Mouse (Mus musculus) c-Kit-positive CD71-negative TER-119-negative erythroid progenitor cells, embryonic 14.5 days (primary cell): ENCODE data around the gene Myt1l.

Source experiments
- DNase-seq: peaks from one replicate; pipeline ENCODE4 v3.0.0-alpha.2; 2013; ENCODE audit warnings: low read depth

The Myt1l gene

DNA sequence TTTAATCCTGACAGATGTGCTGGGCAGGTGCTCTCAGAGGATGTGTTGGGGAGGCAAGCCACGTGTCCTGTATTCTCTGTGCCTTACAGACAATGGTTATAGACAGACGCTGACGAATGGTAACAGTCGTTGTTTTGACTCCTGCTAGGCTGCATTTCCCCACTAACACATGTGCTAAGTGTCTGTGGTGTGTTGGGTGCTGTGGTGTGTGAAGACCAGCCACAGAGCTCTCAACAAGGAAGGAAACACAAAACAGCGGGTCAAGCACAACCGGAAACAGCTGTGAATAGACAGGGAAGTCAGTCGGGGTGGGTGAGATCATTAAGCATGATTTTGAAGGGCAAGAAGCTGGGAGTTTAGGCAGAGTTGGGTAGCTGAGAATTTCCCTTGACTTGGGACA is 41.1 kb downstream of the Myt1l start:
- DNase-seq = no peak

DNA sequence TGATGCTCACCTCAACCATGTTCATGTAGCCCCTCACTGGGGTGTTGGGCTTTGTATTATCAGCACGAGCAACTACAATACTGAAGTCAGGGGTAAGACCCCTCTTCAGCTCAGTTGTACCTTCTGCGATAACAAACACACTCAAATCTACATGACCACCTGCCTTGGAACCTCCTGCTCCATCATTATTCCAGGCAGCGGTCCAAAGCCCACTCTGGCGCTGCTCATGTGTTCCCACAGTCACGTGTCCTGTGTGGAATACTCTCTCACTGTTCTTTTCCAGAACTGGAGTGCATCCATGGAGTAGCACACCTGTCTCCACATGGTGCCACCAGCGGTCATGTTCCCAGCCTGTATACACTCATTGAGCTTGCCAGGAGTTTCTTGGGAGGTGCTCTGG is 42.2 kb downstream of the Myt1l start:
- no peak for DNase-seq

DNA sequence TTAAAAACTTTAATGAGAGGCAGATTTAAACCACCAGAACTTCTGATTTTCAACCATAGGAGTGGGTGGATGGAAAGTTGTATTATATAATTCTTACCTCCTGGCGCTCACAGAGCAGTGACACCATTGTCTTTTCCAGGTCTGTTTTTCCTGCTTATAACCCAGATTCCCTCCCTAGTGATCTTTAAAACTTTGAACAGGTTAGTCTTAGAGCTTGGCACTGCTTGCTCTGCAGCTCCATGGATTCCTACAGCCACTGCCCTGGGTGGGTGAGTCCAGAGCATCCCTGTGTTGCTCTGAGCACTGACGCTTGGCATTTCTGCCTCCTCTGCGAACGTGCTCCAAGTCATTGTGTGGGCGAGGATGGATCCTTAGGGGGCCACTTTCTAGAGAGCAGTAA is 43.4 kb downstream of the Myt1l start:
- no peak for DNase-seq

DNA sequence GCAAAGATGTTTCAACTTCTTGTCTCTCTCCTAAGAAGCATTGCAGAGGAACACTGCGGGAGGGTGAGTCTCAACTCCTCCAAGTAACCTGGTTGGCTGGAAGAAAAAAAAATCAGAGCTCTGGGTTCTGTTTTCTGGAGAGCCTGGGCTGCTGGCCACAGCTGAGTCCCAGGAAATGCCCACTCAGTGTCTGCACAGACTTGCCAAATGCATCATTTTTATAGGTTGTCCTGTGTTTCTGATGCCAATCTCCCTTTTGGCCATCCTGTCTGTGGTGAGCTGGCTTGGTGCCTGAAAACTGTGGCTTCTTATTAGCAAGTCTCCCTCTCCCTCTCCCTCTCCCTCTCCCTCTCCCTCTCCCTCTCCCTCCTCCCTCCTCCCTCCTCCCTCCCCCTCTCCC is 65.6 kb downstream of the Myt1l start:
- no peak for DNase-seq

DNA sequence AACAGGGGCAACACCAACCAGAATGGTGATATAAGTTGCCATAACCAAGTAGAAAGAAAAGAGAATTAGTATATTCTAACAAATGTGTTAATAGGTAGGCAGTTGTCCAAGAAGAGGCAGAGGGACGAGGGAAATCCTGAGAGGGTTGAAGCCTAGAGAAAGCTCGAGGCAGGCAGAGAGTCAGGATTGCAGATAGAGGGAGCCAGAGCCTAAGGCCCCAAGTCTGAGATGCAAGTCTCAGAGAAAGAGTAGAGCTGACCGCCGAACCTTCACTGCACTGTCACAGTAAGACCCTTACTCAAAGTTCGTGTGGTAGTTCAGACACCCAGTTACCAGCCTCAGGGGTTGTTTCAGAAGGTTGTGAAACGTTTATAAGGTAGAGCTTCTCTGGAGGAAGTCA is 71.7 kb downstream of the Myt1l start:
- no peak for DNase-seq

DNA sequence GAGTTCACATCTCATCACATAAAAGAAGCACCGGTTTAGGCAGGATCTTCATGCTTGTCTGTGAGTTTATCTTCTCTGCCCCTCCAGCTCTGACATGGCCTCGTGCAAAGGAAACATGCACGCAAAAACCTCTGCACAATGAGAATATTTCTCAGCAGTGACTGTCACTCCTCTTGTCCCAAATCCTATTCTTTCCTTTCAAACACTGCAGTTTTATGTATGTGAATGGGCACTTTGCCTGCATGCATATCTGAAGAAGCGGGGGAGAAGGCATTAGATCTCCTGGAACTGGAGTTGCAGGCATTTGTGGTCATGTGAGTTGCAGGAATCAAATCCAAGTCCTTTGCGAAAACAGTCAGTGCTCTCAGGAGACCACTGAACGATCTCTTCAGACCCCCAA is 73.0 kb downstream of the Myt1l start:
- no peak for DNase-seq

DNA sequence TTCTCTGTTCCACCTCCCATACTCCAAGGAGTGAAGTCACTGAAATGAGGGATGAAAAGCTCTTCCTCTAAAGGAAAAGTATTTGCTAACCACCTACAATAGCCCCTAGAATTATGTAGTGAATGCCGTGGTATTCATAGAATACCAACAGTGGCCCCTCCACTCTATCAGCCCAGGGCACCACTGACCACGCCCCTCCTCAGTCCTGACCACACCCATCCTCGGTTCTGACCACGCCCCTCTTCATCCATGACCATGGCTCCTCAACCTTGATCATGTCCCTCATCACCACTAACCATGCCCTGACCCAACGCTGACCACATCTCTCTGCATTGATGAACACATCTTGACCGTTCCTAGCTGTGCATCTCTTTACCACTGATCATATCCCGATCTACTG is 76.5 kb downstream of the Myt1l start:
- no peak for DNase-seq

DNA sequence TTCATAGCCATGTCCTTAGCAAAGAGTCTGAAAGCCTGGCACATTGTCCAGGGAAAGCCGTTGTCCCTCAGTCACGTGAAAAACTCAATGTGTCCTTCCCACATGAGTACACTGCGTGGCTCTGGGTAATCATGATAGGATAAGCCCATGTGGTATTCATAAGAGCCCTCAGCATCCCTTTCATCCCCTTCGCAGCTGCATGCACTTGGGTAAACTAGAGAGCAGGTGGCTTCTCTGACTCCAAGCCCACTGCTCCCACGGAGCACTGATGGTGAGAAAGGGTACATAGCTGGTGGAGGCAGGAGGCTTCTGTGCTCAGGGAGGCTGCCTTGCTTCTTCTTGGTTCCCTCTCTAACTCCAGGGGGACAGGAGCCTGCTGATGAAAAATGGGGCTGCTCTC is 76.9 kb downstream of the Myt1l start:
- no peak for DNase-seq

DNA sequence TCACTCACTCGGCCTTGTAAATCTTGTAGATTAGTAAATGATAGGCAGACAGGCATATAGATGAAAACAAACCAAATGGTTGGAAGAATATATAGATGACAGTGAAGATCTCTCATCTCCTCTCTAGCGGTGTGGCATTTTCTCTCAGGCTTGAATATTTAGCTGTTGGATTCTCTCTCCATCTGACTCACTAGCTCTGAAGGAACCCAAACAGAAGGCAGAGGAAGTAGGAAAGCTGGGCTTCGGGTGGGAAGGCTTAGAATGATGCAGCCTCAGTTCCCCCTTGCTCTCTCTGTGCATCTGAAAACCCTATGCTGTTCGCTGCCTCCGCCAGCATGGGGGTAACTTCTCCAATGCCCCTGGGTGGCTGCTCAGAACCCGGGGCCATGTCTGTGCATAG is 78.0 kb downstream of the Myt1l start:
- DNase-seq = no peak

DNA sequence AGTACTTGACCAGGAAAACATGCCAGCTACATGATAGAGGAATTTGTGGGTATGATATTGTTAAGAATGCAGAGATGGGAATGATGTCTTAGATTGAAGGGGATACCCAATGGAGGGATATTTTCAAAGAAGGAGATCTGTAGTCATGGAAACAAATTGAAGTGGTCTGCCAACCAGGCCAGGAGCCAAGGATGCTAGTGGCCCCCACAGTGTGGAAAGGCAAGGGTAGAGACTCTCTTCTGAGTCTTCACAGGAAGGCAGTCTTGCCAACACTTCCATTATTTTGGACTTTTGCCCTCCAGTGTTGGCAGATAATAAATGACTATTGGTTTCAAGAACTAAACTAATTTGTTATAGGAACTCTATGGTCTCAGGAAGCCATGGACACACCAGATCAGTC is 89.6 kb downstream of the Myt1l start:
- DNase-seq = no peak

DNA sequence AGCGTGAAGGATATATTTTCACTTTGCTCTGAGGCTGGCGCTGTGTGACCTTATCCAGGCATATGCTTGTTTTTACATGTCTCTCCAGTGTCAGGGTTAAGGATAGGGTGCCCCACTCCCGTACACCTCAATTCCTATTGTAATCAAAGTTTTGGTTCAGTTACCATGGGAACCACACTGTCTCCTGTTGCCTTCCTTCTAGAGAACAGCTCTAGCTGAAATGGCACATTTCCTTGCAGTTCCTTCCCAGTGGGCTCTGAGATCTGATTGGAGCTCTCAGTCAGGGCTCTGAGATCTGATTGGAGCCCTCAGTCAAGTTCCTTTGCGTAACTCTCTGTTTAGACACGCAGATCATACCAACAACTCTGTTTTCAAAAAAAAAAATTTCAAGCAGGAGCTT is 93.3 kb downstream of the Myt1l start:
- no peak for DNase-seq

DNA sequence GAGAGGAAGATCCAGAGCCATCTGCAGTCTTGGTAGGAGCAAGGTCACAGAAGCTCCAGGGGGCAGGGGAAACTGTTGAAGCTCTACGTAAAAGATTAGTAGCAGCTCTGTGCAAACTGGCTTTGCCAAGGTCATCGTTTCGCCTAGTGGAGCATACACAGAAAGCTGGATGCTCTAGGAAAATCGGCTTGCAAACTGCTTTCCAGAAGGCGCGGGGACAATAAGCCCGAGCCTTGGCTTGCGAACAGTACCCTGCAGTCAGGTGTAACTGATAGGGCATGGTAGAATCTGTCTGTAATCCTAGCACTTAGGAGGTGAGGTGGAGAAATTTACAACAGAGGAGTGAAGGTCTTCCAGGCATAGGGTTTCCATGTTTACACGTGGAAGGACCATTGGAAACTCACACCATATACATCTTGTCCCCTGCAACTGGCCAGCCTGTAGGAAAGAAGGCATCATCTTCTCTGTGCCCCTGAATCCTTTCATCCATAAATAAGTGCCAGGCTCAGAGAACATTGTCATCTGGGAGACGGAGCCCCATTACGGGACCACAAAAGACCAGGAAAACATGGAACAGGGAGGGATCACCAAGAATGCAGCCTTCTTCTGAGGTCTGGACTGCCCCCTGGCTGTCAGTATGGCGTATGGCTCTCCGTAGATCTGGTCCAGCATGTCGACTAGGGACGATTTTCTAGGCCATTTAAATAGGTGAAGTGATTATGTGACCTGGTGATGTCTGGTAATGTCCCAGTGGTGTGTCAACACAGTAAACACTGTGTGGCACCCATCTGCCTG is 100.0 kb downstream of the Myt1l start:
- no peak for DNase-seq

DNA sequence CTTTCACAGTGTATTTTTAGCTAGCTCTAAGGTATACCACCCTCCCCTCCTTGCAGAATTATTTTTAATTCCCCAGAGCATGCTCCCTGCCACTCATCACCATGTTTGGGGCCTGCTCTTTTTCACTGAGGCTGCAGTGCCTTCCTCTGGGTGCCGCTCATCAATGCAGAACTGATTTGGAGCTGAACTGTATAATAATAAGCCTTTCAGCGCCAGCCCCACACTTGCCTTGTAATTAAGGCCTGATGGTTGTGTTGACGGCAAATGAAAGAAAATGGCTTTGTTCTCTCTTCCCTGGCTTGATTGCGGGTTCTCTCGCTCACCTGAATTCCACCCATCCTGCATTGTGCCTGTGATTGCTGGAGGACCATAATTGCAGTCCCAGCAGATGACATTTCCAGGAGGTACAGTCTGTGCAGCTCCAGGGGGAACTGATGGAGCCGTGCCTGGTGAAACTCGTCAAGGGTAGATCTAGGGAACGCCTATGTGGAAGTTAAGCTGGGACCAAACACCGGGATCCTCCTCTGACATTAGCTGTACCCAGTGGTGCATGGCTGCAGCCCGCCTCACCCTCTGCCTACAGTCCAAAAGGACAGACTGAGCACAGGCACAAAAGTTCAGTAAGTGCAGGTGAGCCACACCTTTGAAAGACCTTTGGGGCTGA is 101.8 kb downstream of the Myt1l start:
- no peak for DNase-seq

DNA sequence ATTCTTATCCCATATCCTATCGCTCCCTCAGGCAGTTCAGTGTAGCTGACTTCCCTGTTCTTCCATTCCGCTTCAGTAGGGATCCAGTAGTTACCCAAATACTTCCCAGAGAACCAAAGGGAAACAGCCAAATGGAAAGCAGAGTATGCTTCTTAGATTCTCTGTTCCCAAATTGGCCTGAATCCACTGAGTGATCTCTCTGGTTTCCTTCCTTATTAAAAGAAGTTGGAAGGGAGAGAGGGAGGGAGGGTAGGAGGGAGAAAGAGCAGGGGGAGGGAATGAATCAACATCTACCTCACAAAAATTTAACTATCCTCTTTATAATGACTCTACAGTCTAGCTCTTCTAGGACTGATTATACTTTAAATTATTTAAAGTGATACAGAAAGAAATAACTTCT is 106.3 kb downstream of the Myt1l start:
- DNase-seq = no peak

DNA sequence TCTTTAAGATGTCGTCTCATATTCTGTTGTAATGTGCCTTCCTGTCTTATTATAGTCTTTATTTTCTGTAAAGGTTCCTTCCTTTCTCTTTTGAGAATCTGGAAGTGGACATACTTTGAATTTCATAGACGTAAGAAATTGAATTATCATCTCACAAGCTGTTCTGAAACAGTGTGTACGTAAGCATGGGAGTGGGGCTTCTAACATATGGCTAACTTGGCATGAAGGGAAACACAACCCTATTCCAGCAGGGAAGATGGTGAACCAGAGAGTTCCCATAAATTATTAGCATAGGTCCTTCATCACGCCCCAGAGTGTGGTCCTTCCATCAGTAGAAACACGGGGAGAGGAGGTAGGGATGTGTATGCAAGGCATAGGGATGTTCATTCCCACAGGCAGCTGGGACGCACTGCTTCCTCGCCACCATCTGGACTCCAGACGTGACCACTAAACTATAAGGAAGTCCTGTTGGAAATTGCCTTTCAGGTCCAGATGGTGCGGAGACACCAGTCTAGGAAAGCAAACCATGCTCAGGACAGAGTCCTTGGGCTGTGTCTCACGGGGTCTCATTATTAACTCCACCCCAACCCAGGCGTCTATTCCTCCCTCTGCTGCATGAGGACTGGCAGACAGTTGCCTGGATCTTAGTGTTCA is 111.5 kb downstream of the Myt1l start:
- DNase-seq = no peak

DNA sequence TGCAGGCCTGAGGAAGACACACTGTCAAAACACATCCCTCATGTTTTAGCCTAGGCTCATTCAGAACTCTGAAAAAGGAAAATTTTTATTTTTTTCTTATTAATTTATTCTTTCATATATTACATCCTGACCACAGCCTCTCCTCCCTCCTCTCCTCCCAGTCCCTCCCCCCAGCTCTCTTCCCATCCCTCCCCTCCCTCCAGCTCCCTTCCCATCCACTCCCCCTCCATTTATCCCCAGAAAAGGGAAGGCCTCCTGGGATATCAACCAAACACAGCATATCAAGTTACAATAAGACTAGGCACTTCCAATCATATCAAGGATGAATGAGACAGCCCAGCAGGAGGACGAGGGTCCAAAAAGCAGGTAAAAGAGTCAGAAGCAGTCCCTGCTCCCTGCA is 112.0 kb downstream of the Myt1l start:
- DNase-seq = no peak

DNA sequence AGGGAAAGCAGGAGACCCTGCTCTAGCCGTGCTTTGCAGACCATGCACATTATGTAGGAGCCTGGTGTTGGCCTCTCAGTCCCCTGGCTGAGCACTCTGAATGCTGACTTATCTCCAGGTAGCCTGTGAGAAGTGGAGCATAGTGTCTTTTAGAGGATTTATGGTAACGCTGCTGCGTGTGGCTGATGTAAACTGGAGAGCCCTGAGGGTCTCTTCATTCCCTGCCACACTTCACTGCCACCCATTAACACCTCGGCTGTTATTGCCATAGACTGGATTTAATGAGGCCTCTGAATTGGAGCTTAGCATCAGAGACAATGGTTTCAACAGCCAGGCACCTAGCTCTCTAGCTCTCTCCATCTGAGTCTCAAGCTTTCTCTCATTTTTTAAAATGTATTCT is 114.7 kb downstream of the Myt1l start:
- DNase-seq = no peak

DNA sequence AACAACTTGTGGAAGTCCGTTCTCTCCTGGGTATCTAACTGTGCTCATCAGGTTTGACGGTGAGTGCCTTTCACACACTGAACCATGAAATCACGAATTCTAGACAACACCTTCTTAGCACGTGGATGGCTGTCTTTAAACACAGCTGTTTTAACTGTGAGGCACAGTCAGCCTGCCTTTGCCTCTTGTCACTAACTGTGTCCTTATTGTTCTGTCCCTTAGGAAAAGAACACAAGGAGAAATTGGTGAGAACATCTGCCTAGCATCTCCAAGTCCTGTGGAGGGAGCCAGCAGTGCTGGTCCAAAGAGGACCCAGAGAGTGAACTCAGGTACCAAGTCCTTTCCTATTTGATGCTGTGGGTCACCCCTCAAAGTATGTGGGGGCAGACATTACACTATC is 115.9 kb downstream of the Myt1l start:
- no peak for DNase-seq

DNA sequence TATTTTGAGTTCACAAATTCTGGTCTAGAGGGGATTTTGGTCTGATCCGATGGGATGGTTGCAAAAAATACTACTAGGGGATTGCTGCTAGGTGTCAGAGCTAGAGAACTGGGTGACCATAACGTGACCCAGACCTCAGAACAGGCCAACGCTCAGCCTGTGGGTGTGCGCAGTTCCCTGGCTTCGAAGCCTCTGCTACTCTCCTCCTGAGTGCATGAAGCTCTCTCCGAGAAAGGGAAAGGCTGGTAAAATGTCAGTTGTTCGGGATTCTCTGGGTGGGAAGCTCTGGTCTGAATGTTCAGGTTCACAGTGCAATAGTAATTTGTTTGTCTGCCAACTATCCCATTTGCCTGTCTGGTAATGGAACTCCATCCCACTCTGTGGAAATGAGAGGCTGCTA is 116.5 kb downstream of the Myt1l start:
- no peak for DNase-seq

DNA sequence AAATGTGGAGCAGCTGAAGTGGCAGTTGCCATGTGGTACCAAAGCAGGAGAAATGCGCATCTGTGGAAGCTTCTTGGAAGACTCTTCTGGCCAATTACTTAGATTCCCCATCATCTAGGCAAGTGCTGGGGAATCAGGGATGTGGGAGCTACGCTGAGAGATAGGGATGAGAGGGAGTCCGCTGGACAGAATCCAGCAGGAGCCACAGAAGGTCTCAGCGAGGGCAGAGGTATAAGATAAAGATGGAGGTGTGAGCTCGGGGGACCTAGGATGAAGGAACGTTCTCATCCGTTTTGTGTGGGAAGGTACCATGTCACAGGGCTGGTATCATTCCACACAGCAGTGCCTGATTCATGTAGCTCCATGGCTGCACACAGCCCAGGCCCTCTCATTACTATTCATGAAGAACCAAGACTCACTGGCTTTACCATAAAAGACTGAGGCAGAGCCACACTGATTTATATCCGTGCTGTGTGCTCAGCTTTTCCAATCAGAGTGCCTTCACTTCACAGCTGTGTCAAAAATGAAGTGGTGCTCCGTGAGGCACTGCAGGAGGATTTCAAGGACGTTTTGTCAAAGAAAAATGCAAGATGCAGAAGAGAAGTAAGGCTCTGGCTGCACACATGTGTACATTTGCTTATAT is 121.4 kb downstream of the Myt1l start:
- no peak for DNase-seq

DNA sequence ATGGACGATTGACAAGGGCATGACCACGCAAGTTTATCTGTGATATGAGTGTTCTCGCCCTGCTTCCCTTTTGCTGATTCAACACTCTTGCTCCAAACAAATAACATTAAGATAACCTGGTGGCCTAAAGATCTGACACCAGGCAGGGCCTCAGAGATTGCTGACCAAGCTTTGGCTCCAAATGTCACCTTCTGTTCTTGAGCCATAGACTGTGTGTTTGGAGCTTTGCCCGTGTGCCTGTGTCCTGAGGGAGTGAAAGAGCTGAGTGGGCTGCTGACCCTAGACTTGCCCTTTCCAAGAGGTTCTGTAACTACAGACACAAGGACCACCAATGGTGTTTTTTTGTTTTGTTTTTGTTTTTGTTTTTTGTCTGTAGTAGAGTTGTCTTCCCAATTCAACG is 124.3 kb downstream of the Myt1l start:
- no peak for DNase-seq

DNA sequence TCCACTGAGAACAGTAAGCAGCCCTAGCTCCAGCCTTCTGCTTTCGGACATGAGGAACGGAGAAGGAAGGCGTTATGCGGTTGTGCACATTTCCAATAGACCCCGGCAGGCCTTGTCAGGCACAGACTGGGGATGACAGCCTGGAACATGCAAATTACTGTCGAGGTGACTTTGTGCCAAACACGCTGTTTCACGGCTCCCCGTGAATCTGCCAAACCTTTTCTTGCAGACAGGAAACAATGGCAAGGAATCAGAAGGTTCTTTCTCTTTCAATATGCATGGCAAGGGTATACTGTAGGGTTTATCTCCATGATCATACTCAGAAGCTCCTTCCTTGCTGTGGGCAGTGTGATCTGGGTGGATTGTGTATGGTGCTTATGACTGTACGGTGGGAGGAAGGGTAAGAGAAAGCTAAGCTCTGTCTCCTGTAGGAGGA is 127.0 kb downstream of the Myt1l start:
- no peak for DNase-seq

DNA sequence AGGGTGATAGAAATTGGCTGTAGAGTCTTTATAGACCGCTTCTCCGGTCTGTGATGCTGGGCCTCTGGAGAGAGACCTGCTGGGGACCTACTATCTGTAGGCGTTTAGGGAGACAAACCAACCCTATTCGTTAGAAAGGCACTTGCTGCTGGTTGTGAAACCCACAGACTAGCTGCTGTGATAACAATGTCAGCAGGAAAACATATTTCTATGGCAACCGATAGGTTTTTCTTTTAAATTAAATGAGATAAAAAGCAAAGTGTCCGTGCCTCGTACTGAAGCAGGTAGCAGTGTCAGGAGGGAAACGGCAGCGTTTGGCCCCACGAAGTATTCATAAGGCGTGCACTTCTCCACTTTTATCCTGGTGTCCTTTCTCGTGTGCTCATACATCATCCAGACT is 127.5 kb downstream of the Myt1l start:
- no peak for DNase-seq
